Mouse (Mus musculus): ENCODE measurements around the gene Kif5a. TPM values are rescaled to one million over a fixed set of nuclear protein-coding genes. Genes with fewer than 3 reads are reported as not detected.
A peak's percentile ranks its signal among the peaks of the same experiment; 100 is the strongest.

Kif5a gene
- total and polyA plus RNA-seq, 3 experiments = 0.11 to 0.22 TPM; not detected in 1

DNA sequence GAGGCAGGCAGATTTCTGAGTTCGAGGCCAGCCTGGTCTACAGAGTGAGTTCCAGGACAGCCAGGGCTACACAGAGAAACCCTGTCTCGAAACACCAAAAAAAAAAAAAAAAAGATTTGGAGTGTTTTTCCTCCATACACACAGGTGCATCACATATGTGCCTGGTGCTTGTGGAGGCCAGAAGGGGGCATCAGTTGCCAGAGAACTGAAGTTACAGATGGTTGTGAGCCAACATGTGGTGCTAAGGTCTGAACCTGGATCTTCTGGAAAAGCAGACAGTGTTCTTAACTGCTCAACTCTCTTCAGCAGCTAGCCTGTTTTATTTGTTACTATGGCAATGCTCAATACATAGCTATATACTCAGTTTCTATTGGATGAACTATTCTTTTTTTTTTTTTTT lies 16.6 kb upstream of the Kif5a start:
- TF ChIP-seq GATA2 (IDR thresholded peaks at IDR 0.05; ENCODE audit: borderline replicate concordance, low read depth, low read length) = no peak
- no peak for TF ChIP-seq CTCF (IDR thresholded peaks at IDR 0.05; ENCODE audit: low read depth, low read length)
- no peak for TF ChIP-seq GATA1 (IDR thresholded peaks at IDR 0.05; ENCODE audit: borderline replicate concordance, low read length)
- TF ChIP-seq TAL1 (conservative IDR thresholded peaks at IDR 0.05; ENCODE audit: low read depth, low read length) = no peak
- no peak for TF ChIP-seq POLR2AphosphoS5 (IDR thresholded peaks at IDR 0.05; ENCODE audit: insufficient replicate concordance, low read depth, low read length)
- H3K9me3 ChIP-seq (replicated peaks) = peaks cover 2% of the 10 kb centered on the region; the same call in 1 of the 2 replicates

DNA sequence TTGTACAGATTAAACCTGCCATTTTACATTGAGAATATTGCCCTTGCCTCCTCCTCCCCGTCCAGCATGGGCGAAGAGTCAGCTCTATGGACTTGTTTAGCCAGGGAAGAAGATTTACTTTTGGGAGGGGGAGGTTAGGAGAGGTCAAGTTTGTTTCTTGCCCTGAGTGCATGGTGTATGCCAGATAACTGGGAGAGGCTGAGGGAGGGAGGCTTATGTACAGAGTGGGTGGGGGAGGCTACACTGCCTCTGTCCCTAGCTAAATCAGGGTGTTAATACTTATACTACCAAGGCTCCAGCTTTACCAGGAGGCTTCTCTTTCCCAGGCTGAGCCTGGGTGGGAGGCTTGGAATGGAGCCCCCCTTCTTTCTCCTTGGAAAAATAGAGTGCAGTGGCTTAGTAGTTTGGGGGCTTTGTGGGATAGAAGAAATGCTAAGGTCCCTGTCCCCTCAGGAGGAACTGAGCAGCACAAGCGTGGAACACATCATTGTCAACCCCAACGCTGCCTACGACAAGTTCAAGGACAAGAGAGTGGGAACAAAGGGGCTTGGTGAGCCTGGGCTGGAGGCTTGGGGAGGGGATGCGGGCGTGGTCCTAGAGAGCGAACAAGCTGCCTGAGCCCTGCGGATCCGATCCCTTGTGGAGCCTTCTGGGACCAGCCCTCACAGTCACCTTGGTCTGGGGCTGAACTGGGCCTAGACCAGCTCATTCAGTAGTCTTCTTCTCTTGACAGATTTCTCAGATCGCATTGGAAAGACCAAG lies 11.3 kb upstream of the Kif5a start:
- H3K4me1 ChIP-seq (ENCODE audit: insufficient read depth, low read depth, low read length) = peaks cover 31% of the 10 kb centered on the region
- peaks cover 99% of the 10 kb centered on the region for H3K36me3 ChIP-seq (replicated peaks)
- DNase-seq (ENCODE audit: low spot score) (no peak), ATAC-seq (ENCODE audit: extremely low read depth, insufficient number of reproducible peaks, low FRiP score, poor library complexity, severe bottlenecking) (no peak)
- H3K9me3 ChIP-seq (replicated peaks) = no peaks in the 10 kb centered on the region
- H3K27me3 ChIP-seq (ENCODE audit: insufficient read depth, low read length) = no peaks in the 10 kb centered on the region
- TF ChIP-seq CTCF (IDR thresholded peaks at IDR 0.05; ENCODE audit: low read depth, low read length) = no peak
- TF ChIP-seq GATA2 (IDR thresholded peaks at IDR 0.05; ENCODE audit: borderline replicate concordance, low read depth, low read length) = no peak
- TF ChIP-seq GATA1 (IDR thresholded peaks at IDR 0.05; ENCODE audit: borderline replicate concordance, low read length) = no peak
- no peak for TF ChIP-seq POLR2AphosphoS5 (IDR thresholded peaks at IDR 0.05; ENCODE audit: insufficient replicate concordance, low read depth, low read length)
- no peak for TF ChIP-seq TAL1 (conservative IDR thresholded peaks at IDR 0.05; ENCODE audit: low read depth, low read length)
- H3K4me3 ChIP-seq (ENCODE audit: low read depth, low read length) = no peak overlapping the region

More for the DNA sequence above, 16.6 kb upstream of the Kif5a start:
- Histone ChIP-seq H3K36me3 (replicated peaks) (peaks cover 100% of the 10 kb centered on the region), H3K27me3 (ENCODE audit: insufficient read depth, low read length) (no peaks in the 10 kb centered on the region), H3K4me1 (ENCODE audit: insufficient read depth, low read depth, low read length) (peaks cover 32% of the 10 kb centered on the region), H3K4me3 (ENCODE audit: low read depth, low read length) (no peak overlapping the region)
- DNase-seq (ENCODE audit: low spot score) = no peak
- ATAC-seq (ENCODE audit: extremely low read depth, insufficient number of reproducible peaks, low FRiP score, poor library complexity, severe bottlenecking) = no peak

DNA sequence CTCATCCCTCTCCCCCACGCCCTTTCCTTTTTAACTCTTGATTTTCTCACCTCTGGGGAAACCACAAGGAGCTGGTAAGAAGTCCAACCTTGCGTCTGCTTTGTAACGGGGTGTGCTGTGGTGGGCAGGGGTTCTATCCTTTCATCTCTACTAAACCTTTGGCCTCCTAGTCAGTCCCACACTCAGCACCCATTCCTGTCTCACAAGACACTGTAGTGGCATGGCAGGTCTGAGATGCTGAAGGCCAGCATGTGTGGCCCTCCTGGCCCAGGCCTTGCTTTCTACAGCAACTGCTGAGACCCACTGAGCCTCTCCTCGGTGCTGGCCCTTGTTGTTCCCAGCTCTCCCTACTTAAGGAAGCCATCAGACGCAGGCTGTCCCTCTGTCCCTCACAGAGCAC lies 9.2 kb upstream of the Kif5a start:
- ATAC-seq (ENCODE audit: extremely low read depth, insufficient number of reproducible peaks, low FRiP score, poor library complexity, severe bottlenecking) = no peak
- DNase-seq (ENCODE audit: low spot score) = no peak
- no peak overlapping the region for H3K4me3 ChIP-seq (ENCODE audit: low read depth, low read length)
- H3K27me3 ChIP-seq (ENCODE audit: insufficient read depth, low read length) = no peaks in the 10 kb centered on the region
- H3K4me1 ChIP-seq (ENCODE audit: insufficient read depth, low read depth, low read length) = peaks cover 45% of the 10 kb centered on the region
- peaks cover 95% of the 10 kb centered on the region for H3K36me3 ChIP-seq (replicated peaks)
- no peaks in the 10 kb centered on the region for H3K9me3 ChIP-seq (replicated peaks)
- TF ChIP-seq GATA1 (IDR thresholded peaks at IDR 0.05; ENCODE audit: borderline replicate concordance, low read length) (no peak), POLR2AphosphoS5 (IDR thresholded peaks at IDR 0.05; ENCODE audit: insufficient replicate concordance, low read depth, low read length) (no peak), TAL1 (conservative IDR thresholded peaks at IDR 0.05; ENCODE audit: low read depth, low read length) (no peak), GATA2 (IDR thresholded peaks at IDR 0.05; ENCODE audit: borderline replicate concordance, low read depth, low read length) (no peak), CTCF (IDR thresholded peaks at IDR 0.05; ENCODE audit: low read depth, low read length) (no peak)

DNA sequence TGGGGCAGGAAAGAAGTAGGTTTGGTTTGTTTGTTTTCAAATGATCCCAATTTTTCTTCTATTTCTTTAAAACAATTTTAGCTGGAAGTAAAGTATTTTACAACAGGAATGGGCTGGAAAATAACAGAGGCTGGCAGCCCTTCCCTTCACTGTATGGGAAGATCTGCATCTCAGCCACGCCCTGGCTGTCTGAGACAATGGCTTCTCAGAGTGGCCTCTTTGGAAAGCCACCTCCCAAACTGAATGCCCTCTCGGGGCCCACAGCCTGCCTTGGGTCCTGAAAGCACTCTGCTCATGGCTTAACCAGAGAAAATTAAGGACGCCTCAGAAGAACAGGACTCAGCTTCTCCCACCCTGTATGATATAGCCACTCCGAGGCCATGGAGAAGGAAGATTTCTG lies 6.7 kb upstream of the Kif5a start:
- no peak for TF ChIP-seq POLR2AphosphoS5 (IDR thresholded peaks at IDR 0.05; ENCODE audit: insufficient replicate concordance, low read depth, low read length)
- TF ChIP-seq TAL1 (conservative IDR thresholded peaks at IDR 0.05; ENCODE audit: low read depth, low read length) = no peak
- TF ChIP-seq GATA2 (IDR thresholded peaks at IDR 0.05; ENCODE audit: borderline replicate concordance, low read depth, low read length) = no peak
- no peak for TF ChIP-seq GATA1 (IDR thresholded peaks at IDR 0.05; ENCODE audit: borderline replicate concordance, low read length)
- TF ChIP-seq CTCF (IDR thresholded peaks at IDR 0.05; ENCODE audit: low read depth, low read length) = no peak
- ATAC-seq (ENCODE audit: extremely low read depth, insufficient number of reproducible peaks, low FRiP score, poor library complexity, severe bottlenecking) = no peak

DNA sequence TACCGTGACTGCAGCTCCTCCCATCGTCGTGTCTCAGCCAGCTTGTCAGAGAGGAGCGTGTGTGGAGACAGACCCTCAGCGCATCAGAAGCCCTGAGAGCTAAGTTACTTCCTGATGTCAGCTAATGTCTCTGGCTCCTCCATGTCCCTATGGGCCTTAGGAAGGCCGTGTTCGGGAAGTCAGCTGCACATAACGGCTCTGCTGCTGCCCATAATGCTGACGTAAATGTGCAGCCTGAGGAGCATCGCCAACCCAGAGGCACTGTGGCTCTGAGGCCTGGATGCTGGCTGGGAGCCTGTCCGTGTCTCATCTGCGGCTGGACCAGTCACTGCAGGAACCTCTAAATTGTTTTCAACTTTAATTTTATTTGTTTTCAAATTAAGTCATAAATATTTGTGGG lies 5.9 kb upstream of the Kif5a start:
- peaks cover 64% of the 10 kb centered on the region for H3K36me3 ChIP-seq (replicated peaks)
- peaks cover 55% of the 10 kb centered on the region for H3K4me1 ChIP-seq (ENCODE audit: insufficient read depth, low read depth, low read length)
- ATAC-seq (ENCODE audit: extremely low read depth, insufficient number of reproducible peaks, low FRiP score, poor library complexity, severe bottlenecking) (no peak), DNase-seq (ENCODE audit: low spot score) (no peak)
- peak overlapping the region; percentile 39; the same call in 1 of the 2 replicates for H3K4me3 ChIP-seq (ENCODE audit: low read depth, low read length)
- H3K27me3 ChIP-seq (ENCODE audit: insufficient read depth, low read length) = peaks cover 4% of the 10 kb centered on the region; the same call in 1 of the 2 replicates
- no peak for TF ChIP-seq GATA1 (IDR thresholded peaks at IDR 0.05; ENCODE audit: borderline replicate concordance, low read length)
- no peaks in the 10 kb centered on the region for H3K9me3 ChIP-seq (replicated peaks)

More for the DNA sequence above, 6.7 kb upstream of the Kif5a start:
- Histone ChIP-seq H3K9me3 (replicated peaks) (no peaks in the 10 kb centered on the region), H3K27me3 (ENCODE audit: insufficient read depth, low read length) (no peaks in the 10 kb centered on the region), H3K4me1 (ENCODE audit: insufficient read depth, low read depth, low read length) (peaks cover 54% of the 10 kb centered on the region), H3K36me3 (replicated peaks) (peaks cover 73% of the 10 kb centered on the region), H3K4me3 (ENCODE audit: low read depth, low read length) (no peak overlapping the region)
- DNase-seq (ENCODE audit: low spot score) = no peak

DNA sequence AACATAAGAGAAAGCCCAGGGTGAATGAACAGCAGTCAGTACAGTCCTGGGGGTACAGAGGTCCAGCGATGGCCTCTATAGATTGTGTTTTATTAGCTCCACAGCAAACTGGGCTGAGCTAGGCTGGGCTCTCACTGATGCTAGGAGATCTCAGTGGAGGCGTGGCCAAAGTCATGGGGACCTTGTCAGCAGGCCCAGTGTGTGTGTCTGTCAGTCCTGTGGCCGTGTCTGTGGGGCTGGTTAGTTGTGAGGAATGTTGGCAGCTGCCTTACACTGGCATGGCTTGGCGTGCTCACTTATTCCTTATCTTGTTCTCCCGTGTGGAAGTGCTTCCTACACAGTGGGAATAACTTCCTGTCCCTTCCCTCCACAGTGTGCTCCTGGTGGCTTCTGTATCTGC lies 5.3 kb upstream of the Kif5a start:
- ATAC-seq (ENCODE audit: extremely low read depth, insufficient number of reproducible peaks, low FRiP score, poor library complexity, severe bottlenecking) (no peak), DNase-seq (ENCODE audit: low spot score) (no peak)
- Histone ChIP-seq H3K4me3 (ENCODE audit: low read depth, low read length) (peak overlapping the region; percentile 31; the same call in 1 of the 2 replicates), H3K4me1 (ENCODE audit: insufficient read depth, low read depth, low read length) (peaks cover 54% of the 10 kb centered on the region), H3K27me3 (ENCODE audit: insufficient read depth, low read length) (peaks cover 7% of the 10 kb centered on the region; the same call in 1 of the 2 replicates), H3K9me3 (replicated peaks) (no peaks in the 10 kb centered on the region), H3K36me3 (replicated peaks) (peaks cover 58% of the 10 kb centered on the region)
- TF ChIP-seq POLR2AphosphoS5 (IDR thresholded peaks at IDR 0.05; ENCODE audit: insufficient replicate concordance, low read depth, low read length) (no peak), CTCF (IDR thresholded peaks at IDR 0.05; ENCODE audit: low read depth, low read length) (no peak), TAL1 (conservative IDR thresholded peaks at IDR 0.05; ENCODE audit: low read depth, low read length) (no peak), GATA1 (IDR thresholded peaks at IDR 0.05; ENCODE audit: borderline replicate concordance, low read length) (no peak), GATA2 (IDR thresholded peaks at IDR 0.05; ENCODE audit: borderline replicate concordance, low read depth, low read length) (no peak)
